Mouse (Mus musculus) spleen, adult 12 weeks (tissue): ENCODE results near the gene Cdc16.

Experiments used
- DNase-seq: peaks from one replicate; pipeline ENCODE4 v3.0.0; 2022; ENCODE audit warnings: low spot score

Gene Cdc16

GRCm38 (mm10) chr8:13828598-13829172, 71.2 kb downstream of the Cdc16 start:
- DNase-seq = no peak
